Mouse (Mus musculus) hindbrain, embryonic 11.5 days (tissue): Measurements from ENCODE around the gene Gk. TPM values are rescaled to one million over a fixed set of nuclear protein-coding genes. Genes with fewer than 3 reads are reported as not detected.

Source experiments
- ATAC-seq: fragments of 200-750 bp; cut with Nextera tagmentation; 2 replicates; pipeline ENCODE4 v1.8.0; 2017; ENCODE audit warnings: mild to moderate bottlenecking, moderate TSS enrichment, moderate library complexity; ENCODE audit not compliant: low FRiP score
- DNase-seq: peaks from one replicate; pipeline ENCODE4 v3.0.0-alpha.2; 2015; ENCODE audit warnings: low spot score
- H3K27ac ChIP-seq: fragments of 300-500 bp; sonication (generic); 2 replicates; pipeline ENCODE4 v1.5.1; 2014; ENCODE audit warnings: mild to moderate bottlenecking, low read depth, low read length
- H3K27me3 ChIP-seq: fragments of 300-500 bp; sonication (generic); 2 replicates; pipeline ENCODE4 v1.6.1; 2014; ENCODE audit warnings: mild to moderate bottlenecking, low read length, moderate library complexity, mixed read lengths; ENCODE audit not compliant: control insufficient read depth, insufficient read depth
- H3K36me3 ChIP-seq: fragments of 300-500 bp; sonication (generic); 2 replicates; pipeline ENCODE4 v1.6.1; 2014; ENCODE audit warnings: mild to moderate bottlenecking, low read length, moderate library complexity, mixed read lengths; ENCODE audit not compliant: control insufficient read depth, insufficient read depth
- H3K4me1 ChIP-seq: fragments of 300-500 bp; sonication (generic); replicated peaks from 2 replicates; pipeline ENCODE4 v1.6.1; 2014; ENCODE audit warnings: low read length, mixed read lengths; ENCODE audit not compliant: control insufficient read depth, insufficient read depth
- H3K4me2 ChIP-seq: fragments of 300-500 bp; sonication (generic); replicated peaks from 2 replicates; pipeline ENCODE4 v1.6.1; 2014; ENCODE audit warnings: mild to moderate bottlenecking, low read depth, low read length
- H3K4me3 ChIP-seq: fragments of 300-500 bp; sonication (generic); 2 replicates; pipeline ENCODE4 v1.5.1; 2014; ENCODE audit warnings: low read depth, low read length
- H3K9ac ChIP-seq: fragments of 300-500 bp; sonication (generic); 2 replicates; pipeline ENCODE4 v1.6.1; 2014; ENCODE audit warnings: low read depth, low read length
- H3K9me3 ChIP-seq: fragments of 300-500 bp; sonication (generic); 2 replicates; pipeline ENCODE4 v1.6.1; 2016; ENCODE audit warnings: low read length; ENCODE audit not compliant: control insufficient read depth
- WGBS: fragments of 180-500 bp; shearing (Covaris S2); extraction: QIAGEN DNeasy Blood & Tissue Kit; methylation state at CpG from one replicate; pipeline ENCODE4 v1.1.7; 2014; 5-methylcytosine and 5-hydroxymethylcytosine counted together
- polyA plus RNA-seq: library from polyadenylated mRNA; unstranded; fragments of >200 nt; fragmentation: Nextera tagmentation; extraction: Ambion mirVana; gene quantifications from 2 replicates; pipeline ENCODE4 v1.2.1, GENCODE M21; 2014

Gene Gk
- polyA plus RNA-seq, 1 experiment from 2014 or later, result 8.4 TPM

DNA sequence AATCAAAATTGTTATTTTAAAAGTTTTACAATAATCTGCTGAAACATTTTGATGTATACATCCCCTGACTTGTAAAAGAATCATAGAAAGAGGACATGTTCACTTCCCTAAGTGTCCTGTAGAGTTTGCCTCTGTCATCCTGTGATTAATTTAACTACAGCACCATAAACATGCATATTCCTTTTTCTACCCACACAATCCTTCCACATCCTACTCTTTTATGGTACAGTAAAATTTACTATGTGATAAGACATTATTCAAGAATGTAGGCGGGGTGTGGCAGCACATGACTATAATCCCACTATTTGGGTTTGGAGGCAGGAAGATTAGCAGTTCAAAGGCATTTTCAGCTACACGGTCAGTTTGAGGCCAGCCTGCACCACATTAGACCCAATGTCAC lies 8.0 kb downstream of the Gk start:
- no peak for ATAC-seq
- H3K4me2 ChIP-seq, result no peak overlapping the region
- 92% methylated on average over 2 of the region's 2 CpGs for WGBS
- H3K4me1 ChIP-seq, result no peaks in the 10 kb centered on the region
- H3K36me3 ChIP-seq, result no peaks in the 10 kb centered on the region
- no peaks in the 10 kb centered on the region for H3K9me3 ChIP-seq
- H3K27me3 ChIP-seq, result no peaks in the 10 kb centered on the region
- no peak overlapping the region for H3K9ac ChIP-seq
- H3K4me3 ChIP-seq, result no peak overlapping the region
- DNase-seq, result no peak
- H3K27ac ChIP-seq, result no peak overlapping the region

DNA sequence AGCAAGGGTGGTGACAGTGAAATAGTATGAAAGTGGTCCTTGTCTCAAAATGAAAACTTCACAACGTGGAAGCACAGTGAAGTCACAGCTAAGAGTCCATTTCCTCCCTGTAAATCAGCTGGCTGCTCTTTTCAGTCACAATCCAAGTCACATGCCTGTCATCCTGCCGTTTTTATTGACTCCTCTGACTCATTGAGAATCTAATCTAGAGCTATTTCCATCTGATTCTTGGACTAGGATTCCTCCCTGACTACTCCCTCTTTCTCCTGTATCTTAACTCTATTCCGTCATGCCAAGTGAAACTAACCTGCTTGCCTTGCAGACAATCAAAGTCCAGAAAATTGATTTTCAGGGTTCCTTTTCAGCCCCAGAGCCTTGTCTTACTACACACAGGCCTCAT lies 20.6 kb downstream of the Gk start:
- ATAC-seq (no peak), DNase-seq (no peak)
- Histone ChIP-seq H3K4me2 (no peak overlapping the region), H3K27ac (no peak overlapping the region), H3K9me3 (no peaks in the 10 kb centered on the region), H3K4me3 (no peak overlapping the region), H3K27me3 (no peaks in the 10 kb centered on the region), H3K9ac (no peak overlapping the region), H3K4me1 (no peaks in the 10 kb centered on the region), H3K36me3 (no peaks in the 10 kb centered on the region)
- WGBS, result 72% methylated on average over 3 of the region's 3 CpGs

DNA sequence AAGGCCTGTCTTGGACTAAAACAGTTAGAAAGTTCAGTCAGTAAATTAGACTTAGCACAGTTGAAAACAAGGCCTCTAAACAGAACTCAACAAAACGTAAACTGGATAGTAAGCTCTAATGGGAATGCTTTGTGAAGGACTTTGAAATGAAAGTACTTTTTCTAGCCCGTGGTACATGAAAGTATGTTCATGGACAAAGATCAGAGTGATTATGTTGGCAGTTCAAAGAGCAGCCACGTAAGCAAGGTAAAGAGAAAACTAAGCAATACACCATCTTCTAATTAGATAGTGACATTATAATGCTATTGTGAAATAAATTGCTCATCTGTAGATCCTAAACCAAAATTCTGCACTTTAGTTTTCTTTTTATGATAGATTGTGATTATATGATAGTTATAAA lies 32.8 kb downstream of the Gk start:
- no peak overlapping the region for H3K4me2 ChIP-seq
- DNase-seq (no peak), ATAC-seq (no peak)
- no peak overlapping the region for H3K27ac ChIP-seq
- H3K9ac ChIP-seq, result no peak overlapping the region
- H3K4me3 ChIP-seq, result no peak overlapping the region
- H3K36me3 ChIP-seq, result no peaks in the 10 kb centered on the region
- H3K27me3 ChIP-seq, result no peaks in the 10 kb centered on the region
- 88% methylated on average over 3 of the region's 3 CpGs for WGBS
- H3K9me3 ChIP-seq, result no peaks in the 10 kb centered on the region
- no peaks in the 10 kb centered on the region for H3K4me1 ChIP-seq

DNA sequence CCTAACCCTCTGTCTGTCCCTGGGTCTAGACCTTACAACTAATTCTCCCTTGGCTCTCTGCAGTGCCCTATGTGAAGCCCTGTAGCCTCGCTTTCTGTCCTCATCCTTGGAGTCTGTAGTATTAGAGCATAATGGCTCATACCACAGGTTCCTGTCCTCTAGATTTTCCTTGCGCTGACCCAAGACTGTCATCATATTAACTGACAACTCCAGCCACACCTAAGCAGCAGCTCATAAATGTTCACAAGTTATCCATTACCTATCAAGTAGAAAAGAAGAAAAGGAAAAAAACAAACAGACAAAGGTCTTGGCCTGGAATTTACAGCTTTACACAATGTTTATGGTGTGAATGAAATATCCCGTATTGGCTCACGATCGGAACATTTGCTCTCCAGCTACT lies 43.4 kb downstream of the Gk start:
- H3K36me3 ChIP-seq, result no peaks in the 10 kb centered on the region
- H3K9ac ChIP-seq, result no peak overlapping the region
- DNase-seq (no peak), ATAC-seq (no peak)
- H3K4me3 ChIP-seq, result no peak overlapping the region
- H3K27me3 ChIP-seq, result no peaks in the 10 kb centered on the region
- 94% methylated on average over 5 of the region's 5 CpGs for WGBS
- no peaks in the 10 kb centered on the region for H3K4me1 ChIP-seq
- no peaks in the 10 kb centered on the region for H3K9me3 ChIP-seq
- H3K27ac ChIP-seq, result no peak overlapping the region
- no peak overlapping the region for H3K4me2 ChIP-seq

DNA sequence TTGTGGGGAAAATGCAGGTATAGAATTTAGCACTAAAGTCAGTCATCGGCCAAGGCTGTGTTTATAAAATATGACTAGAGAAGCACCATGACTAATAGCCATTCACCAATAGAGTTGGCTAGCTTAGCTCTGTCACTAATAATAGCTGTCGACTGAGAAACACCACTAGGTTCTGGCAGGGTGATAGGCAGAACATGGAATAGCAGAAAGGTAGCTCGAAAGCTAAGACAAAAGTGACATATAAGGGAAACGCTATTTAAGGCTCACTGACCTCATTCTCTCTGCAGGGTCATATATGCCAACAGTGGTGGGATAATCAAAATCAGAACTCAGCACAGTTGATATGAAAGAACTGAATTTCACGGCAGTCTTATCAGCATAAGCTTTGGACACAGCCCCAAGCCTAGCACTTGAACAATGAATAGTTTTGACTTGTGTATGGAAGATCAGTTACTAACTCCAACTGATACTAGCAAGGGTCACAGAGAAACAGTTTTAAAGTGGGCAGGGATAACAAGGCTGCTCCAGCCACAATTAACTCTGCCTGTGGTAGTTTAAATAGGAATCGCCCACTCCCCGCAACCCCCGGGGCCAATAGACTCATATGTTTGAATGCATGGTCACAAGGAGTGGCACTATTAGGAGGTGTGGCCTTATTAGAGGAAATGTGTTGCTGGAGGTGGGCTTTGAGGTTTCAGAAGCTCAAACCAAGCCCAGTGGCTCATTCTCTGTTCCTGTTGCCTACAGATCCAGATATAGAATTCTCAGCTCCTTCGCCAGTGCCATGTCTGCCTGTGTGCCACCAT lies 45.3 kb downstream of the Gk start:
- Histone ChIP-seq H3K4me2 (no peak overlapping the region), H3K4me3 (no peak overlapping the region), H3K27ac (no peak overlapping the region), H3K4me1 (no peaks in the 10 kb centered on the region), H3K27me3 (no peaks in the 10 kb centered on the region), H3K9me3 (no peaks in the 10 kb centered on the region), H3K9ac (no peak overlapping the region), H3K36me3 (no peaks in the 10 kb centered on the region)
- DNase-seq (no peak), ATAC-seq (no peak)
- 90% methylated on average over 9 of the region's 9 CpGs for WGBS

DNA sequence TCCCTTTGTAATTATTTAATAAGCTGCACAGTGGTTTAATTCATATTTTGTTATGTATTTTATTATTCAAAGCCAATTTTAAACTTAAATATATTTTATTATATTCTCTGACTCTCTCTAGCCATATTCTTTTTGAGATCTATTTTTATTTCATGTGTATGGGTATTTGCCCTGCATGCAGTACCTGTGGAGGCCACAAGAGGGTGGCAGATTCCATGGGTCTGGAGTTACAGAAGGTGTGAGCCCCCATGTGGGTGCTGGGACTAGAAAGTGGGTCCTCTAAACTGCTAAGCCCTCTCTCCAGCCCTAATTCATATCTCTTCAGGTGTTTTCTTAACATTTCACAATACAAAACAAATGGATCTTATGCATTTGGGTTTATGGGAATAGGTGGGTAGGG lies 55.4 kb downstream of the Gk start:
- DNase-seq (peak; percentile 5), ATAC-seq (no peak)
- no peak overlapping the region for H3K4me3 ChIP-seq
- no peaks in the 10 kb centered on the region for H3K9me3 ChIP-seq
- no peaks in the 10 kb centered on the region for H3K4me1 ChIP-seq
- no peak overlapping the region for H3K4me2 ChIP-seq
- no peaks in the 10 kb centered on the region for H3K36me3 ChIP-seq
- no peak overlapping the region for H3K27ac ChIP-seq
- no peaks in the 10 kb centered on the region for H3K27me3 ChIP-seq
- no peak overlapping the region for H3K9ac ChIP-seq

DNA sequence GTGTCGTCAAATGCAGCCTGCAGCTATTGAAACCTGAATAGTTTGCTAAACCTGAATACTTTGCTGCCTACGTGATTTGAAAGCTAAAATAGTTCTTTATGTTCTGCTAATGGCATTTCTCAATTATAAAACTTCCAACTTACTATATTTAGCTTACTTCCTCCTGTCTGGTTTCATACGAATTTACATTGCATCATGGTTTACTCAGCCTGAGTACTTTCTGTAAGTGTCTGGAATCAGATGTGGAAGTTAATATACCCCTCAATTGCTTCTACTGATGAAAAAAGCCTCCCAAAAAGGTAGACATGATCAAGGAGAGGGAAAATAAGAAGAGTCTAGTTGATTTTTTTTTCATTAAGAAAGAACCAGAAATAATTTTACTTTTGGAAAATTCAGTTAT lies 66.2 kb downstream of the Gk start:
- no peaks in the 10 kb centered on the region for H3K9me3 ChIP-seq
- no peak overlapping the region for H3K27ac ChIP-seq
- no peaks in the 10 kb centered on the region for H3K4me1 ChIP-seq
- 88% methylated on average over 3 of the region's 3 CpGs for WGBS
- DNase-seq (no peak), ATAC-seq (no peak)
- no peak overlapping the region for H3K9ac ChIP-seq
- H3K36me3 ChIP-seq, result no peaks in the 10 kb centered on the region
- H3K4me3 ChIP-seq, result no peak overlapping the region
- H3K27me3 ChIP-seq, result no peaks in the 10 kb centered on the region
- H3K4me2 ChIP-seq, result no peak overlapping the region

DNA sequence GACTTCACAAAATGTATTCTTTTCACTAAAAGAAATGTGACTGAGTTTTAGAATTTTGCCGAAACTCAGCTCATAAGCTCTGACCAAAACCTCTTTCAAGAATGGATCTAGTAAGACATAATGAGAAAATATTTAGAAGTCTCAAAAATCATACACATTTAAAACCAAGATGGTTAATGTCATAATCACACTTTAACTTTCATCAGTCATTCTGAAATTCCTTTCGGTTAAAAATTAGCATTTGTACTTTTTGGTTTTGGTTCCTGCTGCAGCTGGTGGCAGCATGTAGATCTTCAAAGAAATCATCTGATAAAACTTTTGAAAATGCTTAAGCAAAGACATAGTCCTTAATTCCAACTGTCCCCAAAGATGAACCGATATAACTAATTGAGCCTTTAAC lies 70.9 kb downstream of the Gk start:
- no peak for ATAC-seq
- whole genome bisulfite sequencing, result 95% methylated on average over 3 of the region's 3 CpGs

DNA sequence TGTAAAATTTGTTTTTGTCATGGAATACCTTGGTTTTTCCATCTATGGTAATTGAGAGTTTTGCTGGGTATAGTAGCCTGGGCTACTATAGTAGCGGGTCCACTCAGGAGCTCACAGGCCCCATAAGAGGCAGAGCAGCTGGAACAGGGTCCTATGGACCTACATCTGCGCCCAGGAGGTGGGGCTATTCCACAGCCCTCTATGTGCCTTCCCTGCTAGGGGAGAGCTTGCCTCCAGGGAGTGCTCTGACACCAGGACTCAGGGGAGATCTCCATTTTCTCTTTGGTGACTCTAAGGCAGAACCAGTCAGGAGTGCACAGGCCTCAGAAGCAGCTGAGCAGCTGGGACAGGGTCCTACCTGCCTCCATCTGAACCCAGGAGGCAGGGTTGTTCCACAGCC lies 92.9 kb downstream of the Gk start:
- Histone ChIP-seq H3K9me3 (no peaks in the 10 kb centered on the region), H3K27ac (no peak overlapping the region), H3K4me1 (no peaks in the 10 kb centered on the region), H3K4me3 (no peak overlapping the region), H3K9ac (no peak overlapping the region), H3K27me3 (no peaks in the 10 kb centered on the region), H3K36me3 (no peaks in the 10 kb centered on the region), H3K4me2 (no peak overlapping the region)
- WGBS, result 68% methylated on average over 2 of the region's 2 CpGs
- no peak for ATAC-seq
- DNase-seq, result no peak

More for the DNA sequence above, 70.9 kb downstream of the Gk start:
- Histone ChIP-seq H3K9me3 (no peaks in the 10 kb centered on the region), H3K27ac (no peak overlapping the region), H3K36me3 (no peaks in the 10 kb centered on the region), H3K9ac (no peak overlapping the region), H3K27me3 (no peaks in the 10 kb centered on the region), H3K4me2 (no peak overlapping the region), H3K4me1 (no peaks in the 10 kb centered on the region), H3K4me3 (no peak overlapping the region)
- DNase-seq, result no peak
